In the genomic region with DNA sequence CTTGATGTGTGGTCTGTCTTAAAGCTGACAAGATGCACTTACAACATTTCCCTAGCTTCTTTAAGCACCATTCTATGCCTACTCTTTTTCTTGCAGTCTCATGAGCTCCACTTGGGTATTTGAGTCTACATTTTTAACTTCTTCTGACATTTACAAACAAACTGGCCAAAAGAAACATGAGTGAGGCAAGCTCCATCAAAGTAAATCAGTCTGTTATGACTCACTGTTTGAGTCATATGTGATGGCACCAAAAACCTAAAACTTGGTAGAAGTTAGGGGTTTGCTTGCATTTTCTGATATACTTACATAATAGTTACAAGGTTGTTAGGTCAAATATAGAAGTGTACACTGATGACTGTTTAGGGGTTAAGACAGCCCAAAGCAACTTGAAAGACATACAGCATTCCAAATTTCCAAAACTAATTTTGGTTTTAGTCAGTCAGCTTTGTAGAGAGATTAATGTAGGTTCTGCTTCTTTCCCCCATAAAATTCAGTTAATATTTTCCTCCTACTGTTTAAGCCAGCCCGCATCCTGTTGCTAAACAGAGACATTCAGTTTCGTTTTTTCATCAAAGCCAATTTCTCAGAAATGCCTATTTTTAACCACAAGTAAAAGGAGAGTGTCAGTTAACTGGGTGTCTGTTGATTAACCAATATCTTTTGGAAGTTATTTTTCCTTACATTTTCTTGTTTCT, we compare ENCODE assay signal across 14 mouse cellular contexts.
DNase-seq lines count a peak whose midpoint lies in the region; ATAC-seq and TF ChIP-seq lines count a peak whose summit lies in the region.
"Had no signal": no experiment of that assay in that cellular context is flagged by ENCODE, and none has a peak within 500 bp of the region (broad histone marks: within the 10 kb centered on the region; RNA-seq: fewer than 3 reads in every experiment).

No protein-coding gene starts in this region.

- H3K27ac ChIP-seq in spleen, adult 2 months (ENCODE audit: insufficient read depth, low read length): peak overlapping the region; percentile 73
- H3K27ac ChIP-seq in cerebellum, adult 2 months (ENCODE audit: insufficient read depth, low read length): no peak overlapping the region
- H3K27ac ChIP-seq: hindbrain, embryonic 10.5 days; left cerebral cortex, adult 2 months; limb, embryonic 15.5 days had no signal

- H3K4me3 ChIP-seq in erythroblast, embryonic 14.5 days (replicated peaks): peak overlapping the region; percentile 18
- H3K4me3 ChIP-seq in spleen, adult 2 months (ENCODE audit: extremely low read depth, insufficient read depth, insufficient read length): no peak overlapping the region
- no peak overlapping the region for H3K4me3 ChIP-seq in cerebellum, adult 2 months (replicated peaks; ENCODE audit: insufficient read depth, low read depth, low read length)
- H3K4me3 ChIP-seq: hindbrain, embryonic 10.5 days; left cerebral cortex, adult 2 months; limb, embryonic 15.5 days; myocyte had no signal

- H3K9me3 ChIP-seq in erythroblast, embryonic 14.5 days (ENCODE audit: control insufficient read depth, low read length): no peaks in the 10 kb centered on the region
- H3K9me3 ChIP-seq: limb, embryonic 15.5 days had no signal

- peaks cover 6% of the 10 kb centered on the region for H3K4me1 ChIP-seq in erythroblast, embryonic 14.5 days (ENCODE audit: control insufficient read depth)
- H3K4me1 ChIP-seq in spleen, adult 2 months (ENCODE audit: control insufficient read depth, insufficient read depth, insufficient read length): peaks cover 6% of the 10 kb centered on the region; the same call in 1 of the 2 replicates
- no peaks in the 10 kb centered on the region for H3K4me1 ChIP-seq in cerebellum, adult 2 months (ENCODE audit: control insufficient read depth, insufficient read depth, low read length)
- H3K4me1 ChIP-seq: hindbrain, embryonic 10.5 days; limb, embryonic 15.5 days had no signal

- no peaks in the 10 kb centered on the region for H3K27me3 ChIP-seq in erythroblast, embryonic 14.5 days (ENCODE audit: control insufficient read depth)
- no peaks in the 10 kb centered on the region for H3K27me3 ChIP-seq in spleen, adult 2 months (ENCODE audit: control insufficient read depth, insufficient read depth, low read length)
- no peaks in the 10 kb centered on the region for H3K27me3 ChIP-seq in cerebellum, adult 2 months (ENCODE audit: control insufficient read depth, insufficient read depth, low read length)
- H3K27me3 ChIP-seq: limb, embryonic 15.5 days had no signal

- DNase-seq in spleen, adult 2 months (ENCODE audit: low read depth in 1 of 2, low spot score in 2 of 2): peak in 1 of 2 experiments; percentile 53
- DNase-seq in spleen, adult 18-20 months: no peak
- peak; percentile 5 to 44 for DNase-seq in natural killer cell, adult 2 months (ENCODE audit: low spot score in 2 of 2)
- DNase-seq in cerebellum, adult 2 months: no peak
- DNase-seq in retina, embryonic 14.5 days (ENCODE audit: low spot score): no peak
- DNase-seq: forebrain, postnatal 0 days had no signal

- ATAC-seq in erythroblast, adult 5-6 weeks (replicated peaks; ENCODE audit: low FRiP score, poor library complexity, severe bottlenecking): no peak
- peak; percentile 90 for ATAC-seq in common myeloid progenitor, adult 5-6 weeks (replicated peaks; ENCODE audit: low read depth, poor library complexity, severe bottlenecking)
- ATAC-seq: forebrain, postnatal 0 days; intestine, postnatal 0 days had no signal

- TF ChIP-seq CTCF in spleen, adult 2 months (IDR thresholded peaks at IDR 0.05; ENCODE audit: extremely low read depth, insufficient read depth, insufficient read length, insufficient replicate concordance): no peak
- no peak for TF ChIP-seq CTCF in cerebellum, adult 2 months (IDR thresholded peaks at IDR 0.05; ENCODE audit: borderline replicate concordance, insufficient read depth, low read depth, low read length)

- WGBS in spleen, adult 2 months: 2% methylated on average over 2 of the region's 2 CpGs
- WGBS in cerebellum, adult 2 months: 53% methylated on average over 2 of the region's 2 CpGs

- TF ChIP-seq POLR2A in spleen, adult 2 months (IDR thresholded peaks at IDR 0.05; ENCODE audit: low read depth, low read length): no peak
- TF ChIP-seq POLR2A in cerebellum, adult 2 months (IDR thresholded peaks at IDR 0.05; ENCODE audit: borderline replicate concordance, insufficient read depth, low read length): no peak

- no peaks in the 10 kb centered on the region for H3K36me3 ChIP-seq in erythroblast, embryonic 14.5 days (ENCODE audit: control insufficient read depth)
- H3K36me3 ChIP-seq in spleen, adult 2 months (ENCODE audit: control insufficient read depth, insufficient read depth, low read length): no peaks in the 10 kb centered on the region
- H3K36me3 ChIP-seq: hindbrain, embryonic 10.5 days; limb, embryonic 15.5 days had no signal

Comparison
In these comparisons a context has a peak if more than half of its experiments do, and no peak if none do; other contexts are left out.
1. DNase-seq: peak in natural killer cell, adult 2 months (2 of 2); none in spleen, adult 18-20 months (0 of 2), cerebellum, adult 2 months (0 of 2) and retina, embryonic 14.5 days (single experiment).